Mouse (Mus musculus) lung, embryonic 14.5 days (tissue): ENCODE data around the gene Wnt2. TPM values are rescaled to one million over a fixed set of nuclear protein-coding genes. Genes with fewer than 3 reads are reported as not detected.
A peak's percentile ranks its signal among the peaks of the same experiment; 100 is the strongest.

Experiments used
- ATAC-seq: fragments of 200-750 bp; cut with Nextera tagmentation; 2 replicates; pipeline ENCODE4 v1.8.0; 2017; ENCODE audit warnings: mild to moderate bottlenecking, moderate TSS enrichment, moderate library complexity; ENCODE audit not compliant: insufficient read depth
- DNase-seq: peaks from one replicate; pipeline ENCODE4 v3.0.0-alpha.2; 2015
- H3K27ac ChIP-seq: fragments of 300-500 bp; sonication (generic); 2 replicates; pipeline ENCODE4 v1.5.1; 2014; ENCODE audit warnings: low read depth, mild to moderate bottlenecking, moderate library complexity
- H3K27me3 ChIP-seq: fragments of 300-500 bp; sonication (generic); 2 replicates; pipeline ENCODE4 v1.6.1; 2014; ENCODE audit warnings: low read length, control low read depth; ENCODE audit not compliant: insufficient read depth
- H3K36me3 ChIP-seq: fragments of 300-500 bp; sonication (generic); 2 replicates; pipeline ENCODE4 v1.6.1; 2014; ENCODE audit warnings: control low read depth; ENCODE audit not compliant: insufficient read depth
- H3K4me1 ChIP-seq: fragments of 300-500 bp; sonication (generic); 2 replicates; pipeline ENCODE4 v1.6.1; 2014; ENCODE audit warnings: antibody characterized with exemption, control low read depth; ENCODE audit not compliant: insufficient read depth
- H3K4me2 ChIP-seq: fragments of 300-500 bp; sonication (generic); 2 replicates; pipeline ENCODE4 v1.6.1; 2014; ENCODE audit warnings: mild to moderate bottlenecking
- H3K4me3 ChIP-seq: fragments of 300-500 bp; sonication (generic); 2 replicates; pipeline ENCODE4 v1.5.1; 2014; ENCODE audit warnings: low read depth, low read length
- H3K9ac ChIP-seq: fragments of 300-500 bp; sonication (generic); 2 replicates; pipeline ENCODE4 v1.6.1; 2014
- H3K9me3 ChIP-seq: fragments of 300-500 bp; sonication (generic); 2 replicates; pipeline ENCODE4 v1.6.1; 2016; ENCODE audit warnings: low read depth, low read length, control low read depth
- CTCF ChIP-seq: IDR thresholded peaks from 2 replicates; pipeline ENCODE4 v1.5.1; 2016; ENCODE audit warnings: antibody characterized with exemption, low read depth
- WGBS: fragments of 180-500 bp; shearing (Covaris S2); extraction: QIAGEN DNeasy Blood & Tissue Kit; methylation state at CpG from one replicate; pipeline ENCODE4 v1.1.7; 2014; 5-methylcytosine and 5-hydroxymethylcytosine counted together
- polyA plus RNA-seq: library from polyadenylated mRNA; unstranded; fragments of >200 nt; fragmentation: Nextera tagmentation; extraction: Ambion mirVana; gene quantifications from 2 replicates; pipeline ENCODE4 v1.2.1, GENCODE M21; 2014

Wnt2 gene
- polyA plus RNA-seq, 1 experiment from 2014 or later, result 89.0 TPM

- TF ChIP-seq CTCF, result no peak
- ATAC-seq (no peak), DNase-seq (no peak)
- Histone ChIP-seq H3K27me3 (no peaks in the 10 kb centered on the region), H3K9ac (no peak overlapping the region), H3K9me3 (no peaks in the 10 kb centered on the region), H3K4me3 (no peak overlapping the region), H3K36me3 (0 out of 2 replicates have a peak, but pooled peaks cover 10% of the 10 kb centered on the region), H3K27ac (no peak overlapping the region), H3K4me1 (no peaks in the 10 kb centered on the region), H3K4me2 (no peak overlapping the region)
- WGBS, result 83% methylated on average over 6 of the region's 6 CpGs
Observed at GRCm38 (mm10) chr6:18002065-18002464, 28.3 kb downstream of the Wnt2 start.

GRCm38 (mm10) chr6:17998497-17998896, 31.9 kb downstream of the Wnt2 start:
- no peaks in the 10 kb centered on the region for H3K9me3 ChIP-seq
- 38% methylated on average over 4 of the region's 4 CpGs for WGBS
- peak; percentile 52 for ATAC-seq

GRCm38 (mm10) chr6:17994956-17995790, 35.2 kb downstream of the Wnt2 start:
- 84% methylated on average over 6 of the region's 6 CpGs for WGBS
- no peak for ATAC-seq

More at GRCm38 (mm10) chr6:17998497-17998896, 31.9 kb downstream of the Wnt2 start:
- Histone ChIP-seq H3K36me3 (0 out of 2 replicates have a peak, but pooled peaks cover 3% of the 10 kb centered on the region), H3K9ac (no peak overlapping the region), H3K4me1 (no peaks in the 10 kb centered on the region), H3K4me2 (no peak overlapping the region), H3K4me3 (no peak overlapping the region), H3K27ac (no peak overlapping the region), H3K27me3 (no peaks in the 10 kb centered on the region)
- DNase-seq, result peak; percentile 16
- no peak for TF ChIP-seq CTCF

GRCm38 (mm10) chr6:17991625-17992024, 38.8 kb downstream of the Wnt2 start:
- H3K9ac ChIP-seq, result no peak overlapping the region
- no peak for TF ChIP-seq CTCF
- WGBS, result 32% methylated on average over 7 of the region's 7 CpGs
- peaks cover 17% of the 10 kb centered on the region; the same call in 1 of the 2 replicates for H3K36me3 ChIP-seq
- H3K27ac ChIP-seq, result no peak overlapping the region
- no peak overlapping the region for H3K4me3 ChIP-seq
- H3K4me2 ChIP-seq, result no peak overlapping the region
- no peaks in the 10 kb centered on the region for H3K27me3 ChIP-seq
- ATAC-seq (peak; percentile 55; the same call in 1 of the 2 replicates), DNase-seq (peak; percentile 42)
- no peaks in the 10 kb centered on the region for H3K4me1 ChIP-seq
- H3K9me3 ChIP-seq, result no peaks in the 10 kb centered on the region

More at GRCm38 (mm10) chr6:17994956-17995790, 35.2 kb downstream of the Wnt2 start:
- DNase-seq, result no peak
- Histone ChIP-seq H3K9ac (no peak overlapping the region), H3K4me2 (no peak overlapping the region), H3K36me3 (no peaks in the 10 kb centered on the region), H3K4me1 (no peaks in the 10 kb centered on the region), H3K27ac (no peak overlapping the region), H3K4me3 (no peak overlapping the region), H3K27me3 (no peaks in the 10 kb centered on the region), H3K9me3 (no peaks in the 10 kb centered on the region)
- TF ChIP-seq CTCF, result no peak

GRCm38 (mm10) chr6:17990173-17991028, 40.0 kb downstream of the Wnt2 start:
- ATAC-seq, result no peak
- Histone ChIP-seq H3K4me2 (no peak overlapping the region), H3K4me3 (no peak overlapping the region), H3K36me3 (peaks cover 26% of the 10 kb centered on the region; the same call in 1 of the 2 replicates), H3K4me1 (no peaks in the 10 kb centered on the region), H3K27ac (no peak overlapping the region), H3K9ac (no peak overlapping the region), H3K27me3 (no peaks in the 10 kb centered on the region), H3K9me3 (no peaks in the 10 kb centered on the region)
- no peak for TF ChIP-seq CTCF
- WGBS, result 87% methylated on average over 9 of the region's 9 CpGs
- DNase-seq, result no peak

DNA sequence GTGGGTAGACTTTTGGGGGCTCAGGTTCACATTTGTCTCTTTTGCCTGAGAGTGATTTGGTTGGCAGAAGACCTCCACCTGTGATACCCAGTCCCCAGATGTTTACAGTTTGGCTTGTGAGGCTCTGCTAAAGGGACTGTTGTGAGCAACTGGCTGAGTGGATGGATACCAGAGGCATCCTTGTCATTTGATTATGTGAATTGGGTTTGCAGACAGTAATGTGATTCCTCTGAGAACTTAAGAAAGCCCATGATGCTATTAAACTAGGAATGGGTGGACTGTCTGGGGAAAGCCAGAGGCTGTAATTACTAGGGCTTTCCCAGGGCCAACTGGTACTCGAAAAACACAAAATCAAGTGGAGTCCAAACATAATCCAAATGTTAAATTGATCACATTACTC, 51.0 kb downstream of the Wnt2 start:
- Histone ChIP-seq H3K4me1 (no peaks in the 10 kb centered on the region), H3K4me2 (no peak overlapping the region), H3K27ac (no peak overlapping the region), H3K27me3 (no peaks in the 10 kb centered on the region), H3K9ac (no peak overlapping the region), H3K36me3 (no peaks in the 10 kb centered on the region), H3K4me3 (no peak overlapping the region), H3K9me3 (no peaks in the 10 kb centered on the region)
- no peak for DNase-seq
- TF ChIP-seq CTCF, result no peak
- ATAC-seq, result no peak
- 81% methylated on average over 1 of the region's 1 CpGs for WGBS

GRCm38 (mm10) chr6:17978881-17979280, 51.5 kb downstream of the Wnt2 start:
- TF ChIP-seq CTCF, result no peak
- Histone ChIP-seq H3K4me3 (no peak overlapping the region), H3K27ac (no peak overlapping the region), H3K4me1 (no peaks in the 10 kb centered on the region), H3K27me3 (no peaks in the 10 kb centered on the region), H3K36me3 (no peaks in the 10 kb centered on the region), H3K9ac (no peak overlapping the region), H3K9me3 (no peaks in the 10 kb centered on the region), H3K4me2 (no peak overlapping the region)
- 71% methylated on average over 3 of the region's 3 CpGs for WGBS
- ATAC-seq, result no peak
- DNase-seq, result no peak
